10 mouse cellular contexts compared by ENCODE assay signal in genomic region chr12:26855091-26855516, GRCm38 (mm10).
DNase-seq lines count a peak whose midpoint lies in the region; ATAC-seq and TF ChIP-seq lines count a peak whose summit lies in the region.
"Had no signal": no experiment of that assay in that cellular context is flagged by ENCODE, and none has a peak within 500 bp of the region (broad histone marks: within the 10 kb centered on the region; RNA-seq: fewer than 3 reads in every experiment).

No protein-coding gene starts in this region.

- H3K27ac ChIP-seq in hindbrain, embryonic 12.5 days = no peak overlapping the region; the same call in 1 of the 2 replicates
- no peak overlapping the region for H3K27ac ChIP-seq in hindbrain, embryonic 11.5 days (ENCODE audit: low read depth, low read length)
- peak overlapping the region; percentile 50; the same call in 1 of the 2 replicates for H3K27ac ChIP-seq in forebrain, postnatal 0 days (ENCODE audit: low read depth, low read length)
- H3K27ac ChIP-seq in midbrain, postnatal 0 days (ENCODE audit: low read depth, low read length) = no peak overlapping the region
- H3K27ac ChIP-seq: embryonic facial prominence, embryonic 13.5 days; liver, embryonic 13.5 days had no signal

- peaks cover 3% of the 10 kb centered on the region; the same call in 1 of the 2 replicates for H3K4me1 ChIP-seq in hindbrain, embryonic 12.5 days
- H3K4me1 ChIP-seq in hindbrain, embryonic 11.5 days (replicated peaks; ENCODE audit: control insufficient read depth, insufficient read depth, low read length) = no peaks in the 10 kb centered on the region
- peaks cover 5% of the 10 kb centered on the region; the same call in 1 of the 2 replicates for H3K4me1 ChIP-seq in forebrain, postnatal 0 days (ENCODE audit: insufficient read depth)
- H3K4me1 ChIP-seq in midbrain, postnatal 0 days (ENCODE audit: insufficient read depth, low read length) = no peaks in the 10 kb centered on the region
- H3K4me1 ChIP-seq: liver, embryonic 13.5 days had no signal

- H3K27me3 ChIP-seq in hindbrain, embryonic 12.5 days = no peaks in the 10 kb centered on the region
- H3K27me3 ChIP-seq in hindbrain, embryonic 11.5 days (ENCODE audit: control insufficient read depth, insufficient read depth, low read length) = no peaks in the 10 kb centered on the region
- no peaks in the 10 kb centered on the region for H3K27me3 ChIP-seq in forebrain, postnatal 0 days (ENCODE audit: insufficient read depth, low read length)
- no peaks in the 10 kb centered on the region for H3K27me3 ChIP-seq in midbrain, postnatal 0 days (ENCODE audit: insufficient read depth, low read length)
- H3K27me3 ChIP-seq: embryonic facial prominence, embryonic 13.5 days; liver, embryonic 13.5 days had no signal

- WGBS in hindbrain, embryonic 12.5 days = 27% methylated on average over 1 of the region's 1 CpGs
- WGBS in hindbrain, embryonic 11.5 days = 62% methylated on average over 1 of the region's 1 CpGs
- WGBS in forebrain, postnatal 0 days = 25% methylated on average over 1 of the region's 1 CpGs
- 25% methylated on average over 1 of the region's 1 CpGs for WGBS in midbrain, postnatal 0 days

- TF ChIP-seq CTCF in forebrain, postnatal 0 days (IDR thresholded peaks at IDR 0.05; ENCODE audit: low read depth) = no peak
- TF ChIP-seq CTCF in midbrain, postnatal 0 days (IDR thresholded peaks at IDR 0.05) = no peak

- no peak overlapping the region for H3K4me2 ChIP-seq in hindbrain, embryonic 12.5 days (replicated peaks)
- H3K4me2 ChIP-seq in hindbrain, embryonic 11.5 days (replicated peaks; ENCODE audit: low read depth, low read length) = no peak overlapping the region
- no peak overlapping the region for H3K4me2 ChIP-seq in forebrain, postnatal 0 days (ENCODE audit: low read depth)
- no peak overlapping the region for H3K4me2 ChIP-seq in midbrain, postnatal 0 days (ENCODE audit: low read depth, low read length, poor library complexity, severe bottlenecking)
- H3K4me2 ChIP-seq: embryonic facial prominence, embryonic 13.5 days; liver, embryonic 13.5 days had no signal

- no peak for DNase-seq in hindbrain, embryonic 11.5 days (ENCODE audit: low spot score)
- peak; percentile 45 to 59 for DNase-seq in adrenal gland, postnatal 36 days
- DNase-seq in forebrain, postnatal 0 days = peak; percentile 89
- DNase-seq in kidney, postnatal 25 days = peak; percentile 51 to 57
- peak; percentile 92 for DNase-seq in midbrain, postnatal 0 days (ENCODE audit: low spot score)
- no peak for DNase-seq in yolk sac, embryonic 10.5 days (ENCODE audit: low spot score)
- no peak for DNase-seq in thymus, postnatal 10 days (ENCODE audit: low spot score in 2 of 2)
- DNase-seq: liver, embryonic 13.5 days had no signal

- peak; percentile 46; the same call in 1 of the 2 replicates for ATAC-seq in hindbrain, embryonic 12.5 days (ENCODE audit: low FRiP score)
- no peak for ATAC-seq in hindbrain, embryonic 11.5 days (ENCODE audit: low FRiP score)
- ATAC-seq in forebrain, postnatal 0 days = peak; percentile 80
- ATAC-seq in midbrain, postnatal 0 days (ENCODE audit: low FRiP score) = peak; percentile 16; the same call in 1 of the 2 replicates

- no peak overlapping the region for H3K9ac ChIP-seq in hindbrain, embryonic 12.5 days
- no peak overlapping the region for H3K9ac ChIP-seq in hindbrain, embryonic 11.5 days (ENCODE audit: low read depth, low read length)
- no peak overlapping the region for H3K9ac ChIP-seq in forebrain, postnatal 0 days
- H3K9ac ChIP-seq in midbrain, postnatal 0 days (replicated peaks; ENCODE audit: low read length, poor library complexity, severe bottlenecking) = no peak overlapping the region
- H3K9ac ChIP-seq: embryonic facial prominence, embryonic 13.5 days; liver, embryonic 13.5 days had no signal

- H3K4me3 ChIP-seq in hindbrain, embryonic 12.5 days = no peak overlapping the region
- H3K4me3 ChIP-seq in hindbrain, embryonic 11.5 days (ENCODE audit: low read depth, low read length) = no peak overlapping the region
- no peak overlapping the region for H3K4me3 ChIP-seq in forebrain, postnatal 0 days (ENCODE audit: low read depth, low read length)
- no peak overlapping the region for H3K4me3 ChIP-seq in midbrain, postnatal 0 days (ENCODE audit: low read depth, low read length)
- H3K4me3 ChIP-seq: embryonic facial prominence, embryonic 13.5 days; liver, embryonic 13.5 days had no signal

- peaks cover 8% of the 10 kb centered on the region for H3K9me3 ChIP-seq in hindbrain, embryonic 12.5 days (replicated peaks)
- no peaks in the 10 kb centered on the region for H3K9me3 ChIP-seq in hindbrain, embryonic 11.5 days (ENCODE audit: control insufficient read depth, low read length)
- H3K9me3 ChIP-seq in forebrain, postnatal 0 days (ENCODE audit: low read length) = 0 out of 2 replicates have a peak, but pooled peaks cover 3% of the 10 kb centered on the region
- H3K9me3 ChIP-seq in midbrain, postnatal 0 days (ENCODE audit: low read length) = 0 out of 2 replicates have a peak, but pooled peaks cover 5% of the 10 kb centered on the region
- H3K9me3 ChIP-seq: liver, embryonic 13.5 days had no signal

- no peaks in the 10 kb centered on the region for H3K36me3 ChIP-seq in hindbrain, embryonic 12.5 days
- H3K36me3 ChIP-seq in hindbrain, embryonic 11.5 days (ENCODE audit: control insufficient read depth, insufficient read depth, low read length) = no peaks in the 10 kb centered on the region
- H3K36me3 ChIP-seq in forebrain, postnatal 0 days (ENCODE audit: insufficient read depth) = no peaks in the 10 kb centered on the region
- no peaks in the 10 kb centered on the region for H3K36me3 ChIP-seq in midbrain, postnatal 0 days (ENCODE audit: insufficient read depth, low read length)
- H3K36me3 ChIP-seq: embryonic facial prominence, embryonic 13.5 days; liver, embryonic 13.5 days had no signal

Comparison
In these comparisons a context has a peak if more than half of its experiments do, and no peak if none do; other contexts are left out.
1. DNase-seq: peak in adrenal gland, postnatal 36 days (2 of 2), forebrain, postnatal 0 days (single experiment), kidney, postnatal 25 days (2 of 2) and midbrain, postnatal 0 days (single experiment); none in hindbrain, embryonic 11.5 days (single experiment), yolk sac, embryonic 10.5 days (single experiment) and thymus, postnatal 10 days (0 of 2).